Mouse (Mus musculus): ENCODE results near the gene Zfp365. TPM values are rescaled to one million over a fixed set of nuclear protein-coding genes. Genes with fewer than 3 reads are reported as not detected.

The Zfp365 gene
- polyA plus RNA-seq (2014; fragmentation: Illumina TruSeq; extraction: RNeasy Lipid Tissue Mini Kit (QIAGEN cat#74804); ENCODE audit: low read depth, low replicate concordance) = 0.60 TPM

GRCm38 (mm10) chr10:67912337-67912776 lies at the start of gene Zfp365:
Gene Zfp365, minus strand, starts transcription at chr10:67912662.

Other genes with a start within 250 kb of the Zfp365 start
- gene Rtkn2, start 66.9 kb upstream of the Zfp365 start, polyA plus RNA-seq (2014; fragmentation: Illumina TruSeq; extraction: RNeasy Lipid Tissue Mini Kit (QIAGEN cat#74804); ENCODE audit: low read depth, low replicate concordance) = not detected